Mouse (Mus musculus): Measurements from ENCODE around the gene Gm42417. TPM values are rescaled to one million over a fixed set of nuclear protein-coding genes. Genes with fewer than 3 reads are reported as not detected.

Gm42417 gene
- total and polyA plus RNA-seq, 2 experiments = not detected

DNA sequence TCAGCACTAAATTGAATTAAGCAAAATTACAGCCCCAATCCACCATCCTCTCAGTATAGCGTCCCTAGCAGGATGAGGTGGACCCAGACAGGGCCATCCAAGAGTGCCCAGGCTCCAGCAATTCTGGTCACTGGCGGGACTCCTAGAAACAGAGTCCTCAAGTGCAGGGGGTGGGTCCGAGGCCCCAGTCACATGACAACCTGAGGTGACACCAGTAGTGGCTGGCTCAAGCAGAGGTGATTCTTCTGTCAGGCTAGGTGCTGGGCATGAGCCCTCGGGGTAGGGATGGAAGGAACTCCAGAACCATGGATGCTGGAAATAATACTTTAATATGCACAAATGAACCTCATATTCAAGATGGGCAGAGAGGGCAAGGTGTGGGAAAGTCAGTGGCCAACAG is 23.2 kb upstream of the Gm42417 start:
- TF ChIP-seq POLR2A (IDR thresholded peaks at IDR 0.05; ENCODE audit: extremely low read depth, insufficient read depth, low read length) (no peak), CTCF (IDR thresholded peaks at IDR 0.05; ENCODE audit: low read depth, low read length) (no peak)
- Histone ChIP-seq H3K4me3 (ENCODE audit: insufficient read depth, low read depth, low read length) (no peak overlapping the region), H3K79me2 (ENCODE audit: control insufficient read depth, insufficient read depth, low read length) (no peaks in the 10 kb centered on the region), H3K36me3 (ENCODE audit: control insufficient read depth, insufficient read depth, low read length) (no peaks in the 10 kb centered on the region), H3K9ac (ENCODE audit: low read depth, low read length) (no peak overlapping the region), H3K27ac (replicated peaks; ENCODE audit: insufficient read depth, low read depth, low read length) (no peak overlapping the region), H3K4me1 (ENCODE audit: control insufficient read depth, insufficient read depth, low read length) (peaks cover 3% of the 10 kb centered on the region; the same call in 1 of the 2 replicates), H3K27me3 (ENCODE audit: control insufficient read depth, insufficient read depth, low read length) (no peaks in the 10 kb centered on the region)
- WGBS = 72% methylated on average over 4 of the region's 4 CpGs
- no peak for DNase-seq (ENCODE audit: extremely low read depth, low read depth, low spot score)

DNA sequence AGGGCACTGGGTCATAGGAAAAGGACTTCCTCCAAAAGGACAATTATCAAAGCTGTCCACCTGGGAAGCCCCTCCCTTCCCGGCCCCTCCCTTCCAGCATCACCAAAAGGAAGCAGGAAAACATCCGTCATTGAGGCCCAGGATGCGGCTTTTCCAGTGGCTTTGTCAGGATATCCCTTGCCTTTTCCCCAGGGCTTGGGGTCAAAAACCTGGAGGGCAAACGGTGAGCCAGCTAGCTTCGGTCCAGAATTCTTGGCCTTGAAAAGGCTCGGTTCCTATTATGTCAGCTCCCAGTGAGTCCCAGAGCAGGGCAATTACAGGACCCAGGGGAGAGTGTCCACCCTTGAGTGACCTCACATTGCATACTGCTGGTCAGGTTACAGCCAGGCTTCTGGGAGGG is 21.7 kb upstream of the Gm42417 start:
- Histone ChIP-seq H3K36me3 (ENCODE audit: control insufficient read depth, insufficient read depth, low read length) (no peaks in the 10 kb centered on the region), H3K4me3 (ENCODE audit: insufficient read depth, low read depth, low read length) (no peak overlapping the region), H3K4me1 (ENCODE audit: control insufficient read depth, insufficient read depth, low read length) (peaks cover 3% of the 10 kb centered on the region; the same call in 1 of the 2 replicates), H3K27ac (replicated peaks; ENCODE audit: insufficient read depth, low read depth, low read length) (0 out of 2 replicates have a peak overlapping the region, but pooled peaks have one; percentile 16), H3K79me2 (ENCODE audit: control insufficient read depth, insufficient read depth, low read length) (no peaks in the 10 kb centered on the region), H3K9ac (ENCODE audit: low read depth, low read length) (no peak overlapping the region), H3K27me3 (ENCODE audit: control insufficient read depth, insufficient read depth, low read length) (no peaks in the 10 kb centered on the region)
- no peak for DNase-seq (ENCODE audit: extremely low read depth, low read depth, low spot score)
- WGBS = 57% methylated on average over 6 of the region's 6 CpGs
- TF ChIP-seq CTCF (IDR thresholded peaks at IDR 0.05; ENCODE audit: low read depth, low read length) (no peak), POLR2A (IDR thresholded peaks at IDR 0.05; ENCODE audit: extremely low read depth, insufficient read depth, low read length) (no peak)

DNA sequence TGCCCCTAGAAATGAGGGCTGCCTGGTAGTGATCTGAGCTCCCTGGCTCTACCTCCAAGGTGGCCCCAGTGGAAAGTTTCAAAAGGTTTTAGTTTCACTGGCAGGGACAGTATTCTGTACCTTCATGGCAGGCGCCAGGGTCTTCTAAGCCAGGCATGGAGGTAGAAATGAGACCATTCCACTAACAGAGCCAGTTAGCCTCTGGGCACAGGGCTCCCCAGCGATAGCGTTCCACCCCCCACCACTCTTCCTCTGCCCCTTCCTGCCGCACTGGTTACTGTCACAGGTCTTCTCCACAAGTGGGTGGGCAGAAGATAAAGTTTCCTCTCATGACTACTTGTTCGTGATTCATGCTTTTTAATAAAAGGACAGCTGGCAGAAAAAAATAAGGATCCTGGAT is 20.7 kb upstream of the Gm42417 start:
- Histone ChIP-seq H3K27ac (replicated peaks; ENCODE audit: insufficient read depth, low read depth, low read length) (no peak overlapping the region), H3K36me3 (ENCODE audit: control insufficient read depth, insufficient read depth, low read length) (no peaks in the 10 kb centered on the region), H3K79me2 (ENCODE audit: control insufficient read depth, insufficient read depth, low read length) (no peaks in the 10 kb centered on the region), H3K27me3 (ENCODE audit: control insufficient read depth, insufficient read depth, low read length) (no peaks in the 10 kb centered on the region), H3K4me3 (ENCODE audit: insufficient read depth, low read depth, low read length) (no peak overlapping the region), H3K4me1 (ENCODE audit: control insufficient read depth, insufficient read depth, low read length) (peaks cover 7% of the 10 kb centered on the region; the same call in 1 of the 2 replicates), H3K9ac (ENCODE audit: low read depth, low read length) (no peak overlapping the region)
- TF ChIP-seq CTCF (IDR thresholded peaks at IDR 0.05; ENCODE audit: low read depth, low read length) (no peak), POLR2A (IDR thresholded peaks at IDR 0.05; ENCODE audit: extremely low read depth, insufficient read depth, low read length) (no peak)
- WGBS = 83% methylated on average over 5 of the region's 5 CpGs
- no peak for DNase-seq (ENCODE audit: extremely low read depth, low read depth, low spot score)

DNA sequence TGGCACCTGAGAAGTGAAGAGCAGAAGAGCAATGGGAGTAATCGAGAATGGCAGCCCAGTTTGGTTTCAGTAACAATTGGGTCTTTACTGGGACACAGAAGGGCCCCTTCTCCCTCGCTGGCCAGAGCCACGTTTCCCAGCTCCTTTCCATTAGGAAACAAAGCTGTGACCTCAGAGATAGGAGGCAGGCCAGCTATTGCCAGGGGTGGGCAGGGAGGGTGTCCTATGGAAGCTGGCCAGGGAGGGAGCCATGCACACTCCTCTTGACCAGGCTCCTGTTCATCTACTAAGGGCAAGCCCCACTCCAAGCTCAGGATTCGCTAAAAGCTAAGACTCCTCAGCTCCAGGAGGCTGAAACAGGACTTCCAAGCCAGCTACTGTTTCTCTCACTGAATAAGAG is 20.0 kb upstream of the Gm42417 start:
- no peak for DNase-seq (ENCODE audit: extremely low read depth, low read depth, low spot score)
- TF ChIP-seq CTCF (IDR thresholded peaks at IDR 0.05; ENCODE audit: low read depth, low read length) (no peak), POLR2A (IDR thresholded peaks at IDR 0.05; ENCODE audit: extremely low read depth, insufficient read depth, low read length) (no peak)
- H3K4me1 ChIP-seq (ENCODE audit: control insufficient read depth, insufficient read depth, low read length) = peaks cover 8% of the 10 kb centered on the region; the same call in 1 of the 2 replicates
- no peak overlapping the region for H3K9ac ChIP-seq (ENCODE audit: low read depth, low read length)
- no peaks in the 10 kb centered on the region for H3K36me3 ChIP-seq (ENCODE audit: control insufficient read depth, insufficient read depth, low read length)
- no peak overlapping the region for H3K4me3 ChIP-seq (ENCODE audit: insufficient read depth, low read depth, low read length)
- H3K79me2 ChIP-seq (ENCODE audit: control insufficient read depth, insufficient read depth, low read length) = no peaks in the 10 kb centered on the region
- no peaks in the 10 kb centered on the region for H3K27me3 ChIP-seq (ENCODE audit: control insufficient read depth, insufficient read depth, low read length)
- no peak overlapping the region for H3K27ac ChIP-seq (replicated peaks; ENCODE audit: insufficient read depth, low read depth, low read length)
- WGBS = 46% methylated on average over 4 of the region's 4 CpGs

DNA sequence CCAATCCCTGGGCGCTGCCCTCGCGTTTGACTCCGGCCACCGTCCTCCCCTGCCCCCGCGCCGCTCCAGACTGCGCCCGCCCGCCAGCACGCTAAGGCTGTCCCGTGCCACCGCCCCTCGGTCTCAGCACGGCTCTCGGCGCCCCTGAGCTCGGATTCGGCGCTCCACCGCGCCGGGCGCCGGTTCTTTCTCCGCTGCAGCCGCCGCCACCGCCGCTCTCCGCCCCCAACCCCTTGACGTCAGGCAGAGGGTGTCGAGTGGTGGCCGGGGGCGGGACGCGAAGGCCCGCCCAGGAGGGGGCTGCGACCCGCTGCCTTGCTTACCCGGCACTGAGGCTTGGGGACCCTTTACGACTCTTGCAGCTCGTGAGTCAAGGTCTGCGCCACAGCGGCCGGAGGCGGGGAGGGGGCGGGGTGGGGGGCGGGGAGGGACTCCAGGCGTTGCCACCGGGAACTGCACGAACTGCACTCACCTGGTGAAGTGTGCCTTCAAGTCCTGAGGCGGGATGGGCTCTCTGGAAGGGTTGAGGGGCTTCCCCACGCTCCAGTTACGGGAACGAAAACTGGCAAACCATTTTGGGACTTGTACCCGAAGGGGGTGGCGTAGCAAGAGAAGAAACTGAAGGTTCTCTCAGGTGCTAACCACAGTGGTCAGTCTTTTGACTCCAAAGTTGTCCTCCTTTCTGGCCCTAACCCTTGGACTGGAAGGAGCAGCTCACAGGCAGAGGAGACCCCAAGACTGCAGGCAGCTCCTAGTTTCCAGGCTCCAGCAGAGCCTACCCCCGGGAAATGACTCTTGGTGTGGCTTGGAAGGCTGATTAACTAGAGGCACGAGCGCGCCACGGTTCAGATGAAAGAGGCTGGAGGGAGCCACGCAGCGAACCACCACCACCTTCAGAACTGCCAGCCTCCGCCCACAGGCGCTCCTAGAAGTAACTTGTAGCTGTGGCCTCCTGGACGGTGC is 19.1 kb upstream of the Gm42417 start, which contains the start of gene Sema4c:
Gene Sema4c, minus strand, starts transcription at position 319 of the 963 bp plus-strand sequence.
- Histone ChIP-seq H3K4me3 (ENCODE audit: insufficient read depth, low read depth, low read length) (peak within 1 kb of the TSS; percentile 74), H3K36me3 (ENCODE audit: control insufficient read depth, insufficient read depth, low read length) (no peaks in the 10 kb centered on the region), H3K4me1 (ENCODE audit: control insufficient read depth, insufficient read depth, low read length) (peaks cover 5% of the 10 kb centered on the region; the same call in 1 of the 2 replicates), H3K27ac (replicated peaks; ENCODE audit: insufficient read depth, low read depth, low read length) (peak within 1 kb of the TSS; percentile 72), H3K79me2 (ENCODE audit: control insufficient read depth, insufficient read depth, low read length) (no peaks in the 10 kb centered on the region), H3K9ac (ENCODE audit: low read depth, low read length) (peak within 1 kb of the TSS; percentile 99), H3K27me3 (ENCODE audit: control insufficient read depth, insufficient read depth, low read length) (no peaks in the 10 kb centered on the region)
- TF ChIP-seq POLR2A (IDR thresholded peaks at IDR 0.05; ENCODE audit: extremely low read depth, insufficient read depth, low read length) (peak; percentile 38; the same call in 1 of the 2 replicates), CTCF (IDR thresholded peaks at IDR 0.05; ENCODE audit: low read depth, low read length) (no peak; the same call in 1 of the 2 replicates)
- no peak for DNase-seq (ENCODE audit: extremely low read depth, low read depth, low spot score)
- 6% methylated on average over 69 of the region's 69 CpGs for WGBS

Data from liver, adult 2 months (tissue).